Mouse (Mus musculus): Measurements from ENCODE around the gene Krt84. TPM values are rescaled to one million over a fixed set of nuclear protein-coding genes. Genes with fewer than 3 reads are reported as not detected.

Gene Krt84
- polyA plus RNA-seq, 1 experiment: 2.9 TPM

DNA sequence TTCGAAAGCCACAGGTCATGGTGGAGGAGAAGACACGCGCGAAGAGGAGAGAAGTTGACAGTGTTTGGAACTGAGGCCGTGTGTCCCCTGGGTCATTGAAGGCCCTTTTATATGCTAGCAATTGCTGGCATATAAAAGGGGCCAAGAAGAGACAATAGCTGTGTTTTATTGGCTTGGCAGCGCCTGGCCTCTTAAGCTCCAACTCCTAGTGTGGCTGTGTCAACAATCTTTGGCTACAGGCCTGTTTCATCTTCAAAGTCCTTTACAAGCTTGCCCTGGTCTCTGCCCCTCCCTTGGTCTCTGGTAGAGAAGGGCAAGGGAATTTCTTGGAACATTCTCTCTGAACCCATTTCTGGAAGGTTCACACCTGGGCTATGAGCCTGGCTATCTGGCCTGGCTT is 41.2 kb downstream of the Krt84 start, which contains the start of gene Krt83:
Krt83 (minus strand) TSS at position 82 of the 400 bp plus-strand sequence.
- no peak for TF ChIP-seq CTCF (IDR thresholded peaks at IDR 0.05; ENCODE audit: borderline replicate concordance, control insufficient read depth, extremely low read depth, insufficient read depth, low read length, poor library complexity)
- TF ChIP-seq POLR2A (IDR thresholded peaks at IDR 0.05; ENCODE audit: control insufficient read depth, extremely low read depth, insufficient read depth, low read length, poor library complexity): no peak
- 98% methylated on average over 6 of the region's 6 CpGs for WGBS
- Histone ChIP-seq H3K4me3 (ENCODE audit: control insufficient read depth, insufficient read depth, low read length) (no peak within 1 kb of the TSS), H3K36me3 (ENCODE audit: control insufficient read depth, insufficient read depth, low read length) (no peaks in the 10 kb centered on the region), H3K27ac (ENCODE audit: control insufficient read depth, insufficient read depth, low read length) (no peak within 1 kb of the TSS), H3K4me1 (replicated peaks; ENCODE audit: control insufficient read depth, insufficient read depth, low read length) (peaks cover 14% of the 10 kb centered on the region), H3K27me3 (ENCODE audit: control insufficient read depth, insufficient read depth, low read length) (no peaks in the 10 kb centered on the region)
- no peak for DNase-seq

DNA sequence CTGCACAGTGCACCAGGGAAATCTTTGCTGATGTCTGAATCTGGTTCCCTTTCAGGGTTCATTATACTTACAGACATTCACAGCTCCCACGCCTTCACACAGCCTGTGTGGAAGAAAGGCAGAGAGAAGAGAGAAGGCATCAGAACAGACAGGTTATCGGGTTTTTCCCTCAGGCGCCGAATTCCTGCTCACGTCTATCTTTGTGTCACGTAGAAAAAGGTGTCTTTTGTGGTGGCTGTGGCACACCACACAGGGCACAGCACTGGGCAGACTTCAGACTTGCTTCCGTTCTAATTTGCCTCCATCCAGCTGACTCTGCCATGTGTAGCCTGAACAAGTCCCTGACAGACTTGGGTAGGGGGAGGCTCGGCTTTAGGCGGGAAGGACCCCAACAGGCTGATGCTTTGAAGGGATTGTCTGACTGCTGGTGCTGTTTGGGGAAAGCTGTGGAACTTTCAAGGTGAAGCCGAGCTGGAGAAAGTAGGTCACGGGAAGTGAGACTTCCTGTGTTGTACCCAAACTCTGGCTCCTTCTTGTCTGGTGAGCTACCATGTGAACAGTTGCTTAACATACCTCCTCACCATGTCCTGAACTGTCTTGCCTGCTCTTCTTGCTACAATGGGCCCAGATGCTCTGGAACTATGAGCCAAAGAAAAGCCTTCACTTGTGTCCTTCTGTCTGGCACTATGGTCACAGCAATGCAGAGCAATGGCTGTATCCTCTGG is 46.5 kb downstream of the Krt84 start:
- DNase-seq: peak; percentile 57
- H3K27me3 ChIP-seq (ENCODE audit: control insufficient read depth, insufficient read depth, low read length): no peaks in the 10 kb centered on the region
- no peak for TF ChIP-seq CTCF (IDR thresholded peaks at IDR 0.05; ENCODE audit: borderline replicate concordance, control insufficient read depth, extremely low read depth, insufficient read depth, low read length, poor library complexity)
- H3K27ac ChIP-seq (ENCODE audit: control insufficient read depth, insufficient read depth, low read length): peak overlapping the region; percentile 40; the same call in 1 of the 2 replicates
- H3K4me3 ChIP-seq (ENCODE audit: control insufficient read depth, insufficient read depth, low read length): no peak overlapping the region
- 12% methylated on average over 11 of the region's 11 CpGs for WGBS
- no peaks in the 10 kb centered on the region for H3K36me3 ChIP-seq (ENCODE audit: control insufficient read depth, insufficient read depth, low read length)
- peaks cover 40% of the 10 kb centered on the region for H3K4me1 ChIP-seq (replicated peaks; ENCODE audit: control insufficient read depth, insufficient read depth, low read length)

DNA sequence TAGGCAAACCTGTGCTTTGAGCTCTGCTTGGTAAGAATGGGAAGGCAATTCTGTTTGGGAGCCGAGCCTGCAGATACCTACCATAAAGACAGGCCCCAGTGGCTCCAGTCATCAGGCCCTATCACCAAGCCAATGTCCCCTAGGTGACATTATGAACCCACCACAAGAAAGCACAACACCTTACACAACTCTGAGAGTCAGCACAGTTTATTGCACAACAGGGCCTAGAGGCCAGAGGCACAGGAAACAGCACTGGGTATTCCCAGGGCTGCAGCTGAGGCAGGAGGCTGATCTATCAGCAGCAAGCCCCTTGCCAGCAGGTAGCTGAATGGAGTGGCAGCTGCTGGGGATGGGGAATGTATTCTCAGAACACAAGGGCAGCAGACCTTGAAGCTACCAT is 47.7 kb downstream of the Krt84 start:
- Histone ChIP-seq H3K27me3 (ENCODE audit: control insufficient read depth, insufficient read depth, low read length) (no peaks in the 10 kb centered on the region), H3K36me3 (ENCODE audit: control insufficient read depth, insufficient read depth, low read length) (no peaks in the 10 kb centered on the region), H3K27ac (ENCODE audit: control insufficient read depth, insufficient read depth, low read length) (no peak overlapping the region), H3K4me3 (ENCODE audit: control insufficient read depth, insufficient read depth, low read length) (no peak overlapping the region), H3K4me1 (replicated peaks; ENCODE audit: control insufficient read depth, insufficient read depth, low read length) (peaks cover 40% of the 10 kb centered on the region)
- DNase-seq: no peak
- no peak for TF ChIP-seq CTCF (IDR thresholded peaks at IDR 0.05; ENCODE audit: borderline replicate concordance, control insufficient read depth, extremely low read depth, insufficient read depth, low read length, poor library complexity)
- TF ChIP-seq POLR2A (IDR thresholded peaks at IDR 0.05; ENCODE audit: control insufficient read depth, extremely low read depth, insufficient read depth, low read length, poor library complexity): no peak
- 83% methylated on average over 1 of the region's 1 CpGs for WGBS

DNA sequence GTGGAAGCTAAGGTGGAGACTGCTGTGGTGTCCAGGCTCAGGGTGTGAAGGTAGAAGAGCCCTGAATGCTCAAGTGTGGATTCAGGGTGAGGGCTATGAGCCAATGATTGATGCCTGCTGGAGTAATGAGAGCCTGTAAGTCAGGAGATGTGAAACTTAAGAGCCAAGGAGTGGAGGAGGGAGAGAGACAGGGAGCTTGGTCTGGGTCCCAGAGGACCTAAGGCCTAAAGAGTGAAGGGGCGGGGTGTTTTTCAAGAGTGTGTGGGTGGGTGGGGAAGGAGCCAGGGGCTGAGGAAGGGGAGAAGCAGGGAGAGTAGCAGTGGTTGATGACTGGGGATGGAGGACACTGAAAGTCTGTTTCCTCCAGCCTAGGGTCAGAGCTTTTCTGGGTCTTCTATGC is 49.0 kb downstream of the Krt84 start:
- no peak for DNase-seq
- Histone ChIP-seq H3K27me3 (ENCODE audit: control insufficient read depth, insufficient read depth, low read length) (no peaks in the 10 kb centered on the region), H3K4me3 (ENCODE audit: control insufficient read depth, insufficient read depth, low read length) (no peak overlapping the region), H3K27ac (ENCODE audit: control insufficient read depth, insufficient read depth, low read length) (no peak overlapping the region), H3K36me3 (ENCODE audit: control insufficient read depth, insufficient read depth, low read length) (no peaks in the 10 kb centered on the region), H3K4me1 (replicated peaks; ENCODE audit: control insufficient read depth, insufficient read depth, low read length) (peaks cover 43% of the 10 kb centered on the region)
- TF ChIP-seq CTCF (IDR thresholded peaks at IDR 0.05; ENCODE audit: borderline replicate concordance, control insufficient read depth, extremely low read depth, insufficient read depth, low read length, poor library complexity): no peak
- TF ChIP-seq POLR2A (IDR thresholded peaks at IDR 0.05; ENCODE audit: control insufficient read depth, extremely low read depth, insufficient read depth, low read length, poor library complexity): no peak
- WGBS: 94% methylated on average over 1 of the region's 1 CpGs

DNA sequence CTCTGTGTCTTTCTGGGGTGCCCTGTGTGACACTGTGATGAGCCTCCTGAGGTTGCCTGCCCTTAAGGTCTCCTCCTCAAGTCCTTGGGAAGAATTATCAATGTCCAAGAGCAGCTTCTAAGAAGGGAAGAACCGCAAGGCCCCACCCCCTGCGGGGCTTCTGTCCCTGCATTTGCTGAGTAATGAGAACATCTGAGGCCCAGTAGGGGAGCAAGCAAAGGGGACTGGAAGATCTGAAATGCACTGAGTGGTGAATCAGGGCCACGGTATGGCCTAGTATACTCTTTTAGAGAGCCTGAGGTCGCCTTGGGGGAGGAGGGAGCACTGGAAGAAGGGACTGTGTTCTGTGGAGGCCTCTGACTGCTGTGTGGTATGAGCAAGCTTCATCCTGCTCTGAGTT is 50.6 kb downstream of the Krt84 start:
- no peaks in the 10 kb centered on the region for H3K27me3 ChIP-seq (ENCODE audit: control insufficient read depth, insufficient read depth, low read length)
- peaks cover 35% of the 10 kb centered on the region for H3K4me1 ChIP-seq (replicated peaks; ENCODE audit: control insufficient read depth, insufficient read depth, low read length)
- no peaks in the 10 kb centered on the region for H3K36me3 ChIP-seq (ENCODE audit: control insufficient read depth, insufficient read depth, low read length)
- no peak overlapping the region for H3K4me3 ChIP-seq (ENCODE audit: control insufficient read depth, insufficient read depth, low read length)
- 41% methylated on average over 4 of the region's 4 CpGs for WGBS
- no peak for DNase-seq
- no peak for TF ChIP-seq POLR2A (IDR thresholded peaks at IDR 0.05; ENCODE audit: control insufficient read depth, extremely low read depth, insufficient read depth, low read length, poor library complexity)
- TF ChIP-seq CTCF (IDR thresholded peaks at IDR 0.05; ENCODE audit: borderline replicate concordance, control insufficient read depth, extremely low read depth, insufficient read depth, low read length, poor library complexity): no peak
- H3K27ac ChIP-seq (ENCODE audit: control insufficient read depth, insufficient read depth, low read length): no peak overlapping the region

DNA sequence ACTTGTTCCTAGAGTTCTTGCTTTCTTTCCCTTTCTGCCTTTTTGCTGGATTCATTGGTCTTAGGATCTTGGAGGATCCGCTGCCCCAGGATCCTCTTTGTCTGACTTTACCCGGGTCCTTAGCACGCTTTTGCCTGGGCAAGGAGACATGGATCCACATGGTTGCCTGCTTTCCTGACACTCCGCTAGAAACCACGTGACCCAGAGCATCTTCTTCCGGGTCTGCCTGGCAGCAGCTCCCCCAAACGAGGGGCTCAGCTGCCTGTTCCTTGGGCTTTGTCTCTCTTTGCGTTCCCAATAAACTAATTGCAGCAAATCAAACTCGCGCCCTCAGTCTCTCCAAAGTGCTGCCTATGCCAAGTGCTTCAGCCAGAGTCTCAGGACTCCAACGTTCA is 53.0 kb downstream of the Krt84 start:
- H3K4me3 ChIP-seq (ENCODE audit: control insufficient read depth, insufficient read depth, low read length): peak overlapping the region; percentile 5

More for the DNA sequence above, 53.0 kb downstream of the Krt84 start:
- no peaks in the 10 kb centered on the region for H3K36me3 ChIP-seq (ENCODE audit: control insufficient read depth, insufficient read depth, low read length)
- no peak for DNase-seq
- TF ChIP-seq CTCF (IDR thresholded peaks at IDR 0.05; ENCODE audit: borderline replicate concordance, control insufficient read depth, extremely low read depth, insufficient read depth, low read length, poor library complexity): no peak
- TF ChIP-seq POLR2A (IDR thresholded peaks at IDR 0.05; ENCODE audit: control insufficient read depth, extremely low read depth, insufficient read depth, low read length, poor library complexity): no peak
- WGBS: 46% methylated on average over 11 of the region's 11 CpGs
- no peaks in the 10 kb centered on the region for H3K27me3 ChIP-seq (ENCODE audit: control insufficient read depth, insufficient read depth, low read length)
- no peak overlapping the region for H3K27ac ChIP-seq (ENCODE audit: control insufficient read depth, insufficient read depth, low read length)
- peaks cover 11% of the 10 kb centered on the region for H3K4me1 ChIP-seq (replicated peaks; ENCODE audit: control insufficient read depth, insufficient read depth, low read length)

Measured in thymus, adult 2 months (tissue).